Mouse (Mus musculus) adrenal gland, postnatal 14 days (tissue): ENCODE measurements around the gene Aurkb. TPM values are rescaled to one million over a fixed set of nuclear protein-coding genes. Genes with fewer than 3 reads are reported as not detected.
"Not testable (repeated sequence)": the region's sequence is repeated elsewhere in the genome, so short reads cannot be mapped to it uniquely, and the experiment has no call there.

Source experiments
- DNase-seq: peaks from one replicate; pipeline ENCODE4 v3.0.0; 2021; ENCODE audit warnings: mixed read lengths
- total RNA-seq: library from RNA; stranded (reverse); gene quantifications from 2 replicates; pipeline ENCODE4 v1.2.3, GENCODE M21; 2021

The Aurkb gene
- total RNA-seq, 1 experiment from 2014 or later: 17.1 TPM

- peak; percentile 15 for DNase-seq
These were observed 35.4 kb downstream of the Aurkb start for GRCm38 (mm10) chr11:69080855-69081222.

GRCm38 (mm10) chr11:69081613-69082012 is 36.2 kb downstream of the Aurkb start:
- DNase-seq: peak; percentile 2

GRCm38 (mm10) chr11:69085608-69086007 is 40.2 kb downstream of the Aurkb start:
- peak; percentile 2 for DNase-seq

- peak; percentile 7 for DNase-seq
These were observed 40.9 kb downstream of the Aurkb start for GRCm38 (mm10) chr11:69086390-69086789.

- peak; percentile 49 for DNase-seq
These were observed 41.6 kb downstream of the Aurkb start for GRCm38 (mm10) chr11:69087082-69087481.

GRCm38 (mm10) chr11:69087597-69087996 is 42.1 kb downstream of the Aurkb start:
- peak; percentile 2 for DNase-seq

- peak; percentile 95 for DNase-seq
These were observed 42.8 kb downstream of the Aurkb start, which contains the start of gene Vamp2 for GRCm38 (mm10) chr11:69088103-69088855. Gene Vamp2, plus strand, starts transcription at chr11:69088490.

GRCm38 (mm10) chr11:69088856-69089615 is 43.6 kb downstream of the Aurkb start:
- DNase-seq: peak; percentile 16

- peak; percentile 70 for DNase-seq
These were observed 44.3 kb downstream of the Aurkb start for GRCm38 (mm10) chr11:69089616-69090290.

- DNase-seq: peak; percentile 2
These were observed 44.9 kb downstream of the Aurkb start for GRCm38 (mm10) chr11:69090367-69090766.

GRCm38 (mm10) chr11:69091566-69092385 is 46.3 kb downstream of the Aurkb start:
- no peak for DNase-seq

- peak; percentile 92 for DNase-seq
These were observed 46.9 kb downstream of the Aurkb start for GRCm38 (mm10) chr11:69092386-69092751.

GRCm38 (mm10) chr11:69092871-69093270 is 47.4 kb downstream of the Aurkb start:
- peak; percentile 27 for DNase-seq

GRCm38 (mm10) chr11:69093856-69094255 is 48.4 kb downstream of the Aurkb start:
- DNase-seq: not testable (repeated sequence)

GRCm38 (mm10) chr11:69094697-69095429 is 49.4 kb downstream of the Aurkb start, which contains the start of gene Per1:
Gene Per1, plus strand, starts transcription at chr11:69095217.
- peak; percentile 98 for DNase-seq

- peak; percentile 66 for DNase-seq
These were observed 50.2 kb downstream of the Aurkb start for GRCm38 (mm10) chr11:69095511-69096231.

- peak; percentile 20 for DNase-seq
These were observed 51.0 kb downstream of the Aurkb start for GRCm38 (mm10) chr11:69096360-69096986.

- DNase-seq: peak; percentile 100
These were observed 51.8 kb downstream of the Aurkb start for GRCm38 (mm10) chr11:69096987-69097900.
